Mouse (Mus musculus): Measurements from ENCODE around the gene Recql. TPM values are rescaled to one million over a fixed set of nuclear protein-coding genes. Genes with fewer than 3 reads are reported as not detected.

Gene Recql
- polyA plus RNA-seq, 1 experiment from 2014 or later = 44.7 TPM

- no peaks in the 10 kb centered on the region for H3K27me3 ChIP-seq (ENCODE audit: control insufficient read depth, insufficient read depth, low read length)
- 91% methylated on average over 8 of the region's 8 CpGs for WGBS
- no peak overlapping the region for H3K4me3 ChIP-seq (ENCODE audit: low read depth, low read length)
- DNase-seq (ENCODE audit: low spot score) = no peak
- H3K9me3 ChIP-seq (ENCODE audit: control insufficient read depth, low read length) = no peaks in the 10 kb centered on the region
- no peaks in the 10 kb centered on the region; the same call in 1 of the 2 replicates for H3K36me3 ChIP-seq (ENCODE audit: control insufficient read depth, insufficient read depth, low read length)
- H3K9ac ChIP-seq (ENCODE audit: low read length) = no peak overlapping the region
- H3K4me2 ChIP-seq (ENCODE audit: low read depth, low read length, severe bottlenecking) = no peak overlapping the region
- no peak overlapping the region for H3K27ac ChIP-seq (ENCODE audit: low read depth, low read length)
- ATAC-seq (replicated peaks; ENCODE audit: low FRiP score) = no peak
- no peaks in the 10 kb centered on the region for H3K4me1 ChIP-seq (replicated peaks; ENCODE audit: control insufficient read depth, insufficient read depth, low read length)
These were observed 8.1 kb downstream of the Recql start for GRCm38 (mm10) chr6:142378576-142379330.

GRCm38 (mm10) chr6:142377081-142377480 lies 9.8 kb downstream of the Recql start:
- no peaks in the 10 kb centered on the region; the same call in 1 of the 2 replicates for H3K36me3 ChIP-seq (ENCODE audit: control insufficient read depth, insufficient read depth, low read length)
- no peak overlapping the region for H3K9ac ChIP-seq (ENCODE audit: low read length)
- H3K27me3 ChIP-seq (ENCODE audit: control insufficient read depth, insufficient read depth, low read length) = no peaks in the 10 kb centered on the region
- no peaks in the 10 kb centered on the region for H3K9me3 ChIP-seq (ENCODE audit: control insufficient read depth, low read length)
- no peak for ATAC-seq (replicated peaks; ENCODE audit: low FRiP score)
- 85% methylated on average over 1 of the region's 1 CpGs for WGBS
- no peak overlapping the region for H3K4me2 ChIP-seq (ENCODE audit: low read depth, low read length, severe bottlenecking)
- no peak overlapping the region for H3K4me3 ChIP-seq (ENCODE audit: low read depth, low read length)
- H3K27ac ChIP-seq (ENCODE audit: low read depth, low read length) = no peak overlapping the region
- no peaks in the 10 kb centered on the region for H3K4me1 ChIP-seq (replicated peaks; ENCODE audit: control insufficient read depth, insufficient read depth, low read length)
- DNase-seq (ENCODE audit: low spot score) = no peak

DNA sequence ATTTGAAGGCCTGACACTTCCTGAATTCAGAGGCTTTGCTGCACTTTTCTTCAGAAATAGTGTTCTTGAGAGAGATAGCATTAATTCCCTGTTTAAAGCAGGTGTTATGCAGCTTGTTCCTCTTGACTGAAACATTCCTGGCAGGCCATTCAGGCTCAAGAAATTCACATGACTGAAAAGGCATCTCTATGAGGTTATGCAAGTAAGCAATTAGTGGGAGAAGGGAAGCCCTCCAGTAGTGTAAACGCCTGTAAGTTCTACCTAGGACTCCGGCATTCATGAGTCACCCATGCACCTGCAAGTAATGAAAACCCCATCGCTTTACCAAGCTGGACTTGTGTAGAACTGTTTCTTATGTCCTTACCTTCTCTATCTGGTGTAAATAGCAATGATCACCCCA lies 17.3 kb downstream of the Recql start:
- H3K27me3 ChIP-seq (ENCODE audit: control insufficient read depth, insufficient read depth, low read length) = no peaks in the 10 kb centered on the region
- H3K36me3 ChIP-seq (ENCODE audit: control insufficient read depth, insufficient read depth, low read length) = no peaks in the 10 kb centered on the region; the same call in 1 of the 2 replicates
- DNase-seq (ENCODE audit: low spot score) = no peak
- no peak overlapping the region for H3K9ac ChIP-seq (ENCODE audit: low read length)
- no peak for ATAC-seq (replicated peaks; ENCODE audit: low FRiP score)
- no peaks in the 10 kb centered on the region for H3K4me1 ChIP-seq (replicated peaks; ENCODE audit: control insufficient read depth, insufficient read depth, low read length)
- no peak overlapping the region for H3K27ac ChIP-seq (ENCODE audit: low read depth, low read length)
- no peak overlapping the region for H3K4me2 ChIP-seq (ENCODE audit: low read depth, low read length, severe bottlenecking)
- H3K9me3 ChIP-seq (ENCODE audit: control insufficient read depth, low read length) = no peaks in the 10 kb centered on the region
- WGBS = 93% methylated on average over 3 of the region's 3 CpGs
- H3K4me3 ChIP-seq (ENCODE audit: low read depth, low read length) = no peak overlapping the region

GRCm38 (mm10) chr6:142367565-142367964 lies 19.3 kb downstream of the Recql start:
- peaks cover 4% of the 10 kb centered on the region; the same call in 1 of the 2 replicates for H3K36me3 ChIP-seq (ENCODE audit: control insufficient read depth, insufficient read depth, low read length)
- no peak overlapping the region for H3K4me2 ChIP-seq (ENCODE audit: low read depth, low read length, severe bottlenecking)
- no peaks in the 10 kb centered on the region for H3K9me3 ChIP-seq (ENCODE audit: control insufficient read depth, low read length)
- ATAC-seq (replicated peaks; ENCODE audit: low FRiP score) (no peak), DNase-seq (ENCODE audit: low spot score) (no peak)
- no peak overlapping the region for H3K4me3 ChIP-seq (ENCODE audit: low read depth, low read length)
- H3K4me1 ChIP-seq (replicated peaks; ENCODE audit: control insufficient read depth, insufficient read depth, low read length) = no peaks in the 10 kb centered on the region
- H3K9ac ChIP-seq (ENCODE audit: low read length) = no peak overlapping the region
- H3K27me3 ChIP-seq (ENCODE audit: control insufficient read depth, insufficient read depth, low read length) = no peaks in the 10 kb centered on the region
- no peak overlapping the region for H3K27ac ChIP-seq (ENCODE audit: low read depth, low read length)
- WGBS = 94% methylated on average over 3 of the region's 3 CpGs

GRCm38 (mm10) chr6:142366473-142367018 lies 20.3 kb downstream of the Recql start:
- DNase-seq (ENCODE audit: low spot score) = no peak
- Histone ChIP-seq H3K9me3 (ENCODE audit: control insufficient read depth, low read length) (no peaks in the 10 kb centered on the region), H3K4me3 (ENCODE audit: low read depth, low read length) (no peak overlapping the region), H3K9ac (ENCODE audit: low read length) (no peak overlapping the region), H3K27me3 (ENCODE audit: control insufficient read depth, insufficient read depth, low read length) (no peaks in the 10 kb centered on the region), H3K4me1 (replicated peaks; ENCODE audit: control insufficient read depth, insufficient read depth, low read length) (no peaks in the 10 kb centered on the region), H3K27ac (ENCODE audit: low read depth, low read length) (no peak overlapping the region), H3K36me3 (ENCODE audit: control insufficient read depth, insufficient read depth, low read length) (peaks cover 4% of the 10 kb centered on the region; the same call in 1 of the 2 replicates), H3K4me2 (ENCODE audit: low read depth, low read length, severe bottlenecking) (no peak overlapping the region)
- no peak for ATAC-seq (replicated peaks; ENCODE audit: low FRiP score)
- 91% methylated on average over 10 of the region's 10 CpGs for WGBS

DNA sequence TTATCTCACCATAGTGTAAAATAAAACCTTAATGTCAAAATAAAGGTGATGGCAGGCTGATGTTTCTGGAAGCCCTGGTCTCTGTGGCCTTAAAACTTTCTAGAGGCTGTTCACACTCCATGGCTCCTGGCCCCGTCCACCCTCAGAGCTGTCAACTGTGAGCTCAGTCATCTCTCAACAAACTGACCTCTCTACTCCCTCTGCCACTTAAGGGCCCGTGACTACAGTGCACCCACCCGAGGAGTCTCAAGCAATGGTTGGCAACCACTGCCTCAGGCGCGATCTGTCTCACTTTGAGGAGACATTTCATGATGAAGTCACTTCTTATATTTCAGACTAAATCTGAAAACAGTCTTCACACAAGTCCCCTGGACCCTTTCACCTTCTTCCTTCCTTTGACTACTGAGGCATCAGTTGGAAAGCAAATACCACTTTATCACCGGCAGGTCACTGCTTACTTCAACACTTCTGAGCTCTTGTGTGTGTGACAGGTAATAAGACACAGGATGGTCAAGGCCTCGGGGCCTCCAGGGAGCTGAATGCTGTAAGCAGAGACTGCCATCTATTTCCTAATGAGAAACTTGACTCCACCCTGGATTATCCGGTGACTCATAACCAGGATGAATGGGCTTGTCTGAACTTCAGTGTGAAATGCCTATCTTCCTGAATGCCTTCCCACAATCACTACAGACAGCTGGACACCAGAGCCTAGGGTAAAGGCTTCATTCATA lies 21.0 kb downstream of the Recql start:
- Histone ChIP-seq H3K4me1 (replicated peaks; ENCODE audit: control insufficient read depth, insufficient read depth, low read length) (no peaks in the 10 kb centered on the region), H3K9ac (ENCODE audit: low read length) (no peak overlapping the region), H3K4me2 (ENCODE audit: low read depth, low read length, severe bottlenecking) (no peak overlapping the region), H3K27me3 (ENCODE audit: control insufficient read depth, insufficient read depth, low read length) (no peaks in the 10 kb centered on the region), H3K9me3 (ENCODE audit: control insufficient read depth, low read length) (no peaks in the 10 kb centered on the region), H3K4me3 (ENCODE audit: low read depth, low read length) (no peak overlapping the region), H3K36me3 (ENCODE audit: control insufficient read depth, insufficient read depth, low read length) (peaks cover 4% of the 10 kb centered on the region; the same call in 1 of the 2 replicates), H3K27ac (ENCODE audit: low read depth, low read length) (no peak overlapping the region)
- ATAC-seq (replicated peaks; ENCODE audit: low FRiP score) (no peak), DNase-seq (ENCODE audit: low spot score) (no peak)
- 89% methylated on average over 8 of the region's 8 CpGs for WGBS

DNA sequence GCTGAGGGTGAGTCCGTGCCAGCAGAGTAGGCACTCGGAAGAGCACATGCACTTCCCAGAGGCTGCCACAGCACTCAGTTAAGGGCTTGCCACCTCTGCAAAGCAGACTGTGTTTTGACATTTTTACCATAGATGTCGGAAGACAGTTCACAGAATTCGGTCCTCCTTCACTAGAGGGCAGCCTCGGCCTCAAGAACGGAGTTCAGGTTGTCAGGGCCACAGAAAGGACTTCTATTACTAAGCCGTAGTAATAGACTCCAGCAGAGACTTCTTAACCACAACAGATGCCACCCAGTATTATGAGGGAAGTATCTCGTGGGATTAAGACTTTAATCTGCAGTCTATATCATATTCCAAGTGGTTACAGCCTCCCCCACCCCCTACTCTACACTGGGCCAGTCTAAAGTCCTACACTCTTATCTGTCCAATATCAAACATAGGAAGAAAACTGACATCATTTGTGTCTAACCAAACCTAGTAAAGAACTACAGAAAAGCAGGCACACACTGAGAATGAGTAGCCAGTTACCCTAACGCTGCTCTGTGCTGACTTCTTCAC lies 23.8 kb downstream of the Recql start:
- H3K36me3 ChIP-seq (ENCODE audit: control insufficient read depth, insufficient read depth, low read length) = peaks cover 4% of the 10 kb centered on the region; the same call in 1 of the 2 replicates
- ATAC-seq (replicated peaks; ENCODE audit: low FRiP score) = no peak
- 73% methylated on average over 9 of the region's 9 CpGs for WGBS
- H3K4me3 ChIP-seq (ENCODE audit: low read depth, low read length) = no peak overlapping the region
- no peak overlapping the region for H3K9ac ChIP-seq (ENCODE audit: low read length)
- no peak for DNase-seq (ENCODE audit: low spot score)
- H3K27me3 ChIP-seq (ENCODE audit: control insufficient read depth, insufficient read depth, low read length) = no peaks in the 10 kb centered on the region
- no peaks in the 10 kb centered on the region for H3K4me1 ChIP-seq (replicated peaks; ENCODE audit: control insufficient read depth, insufficient read depth, low read length)
- H3K9me3 ChIP-seq (ENCODE audit: control insufficient read depth, low read length) = no peaks in the 10 kb centered on the region
- H3K4me2 ChIP-seq (ENCODE audit: low read depth, low read length, severe bottlenecking) = no peak overlapping the region
- H3K27ac ChIP-seq (ENCODE audit: low read depth, low read length) = no peak overlapping the region

GRCm38 (mm10) chr6:142362036-142362435 lies 24.9 kb downstream of the Recql start:
- Histone ChIP-seq H3K36me3 (ENCODE audit: control insufficient read depth, insufficient read depth, low read length) (peaks cover 4% of the 10 kb centered on the region; the same call in 1 of the 2 replicates), H3K9me3 (ENCODE audit: control insufficient read depth, low read length) (no peaks in the 10 kb centered on the region), H3K27me3 (ENCODE audit: control insufficient read depth, insufficient read depth, low read length) (no peaks in the 10 kb centered on the region), H3K4me3 (ENCODE audit: low read depth, low read length) (no peak overlapping the region), H3K27ac (ENCODE audit: low read depth, low read length) (no peak overlapping the region), H3K4me2 (ENCODE audit: low read depth, low read length, severe bottlenecking) (no peak overlapping the region), H3K4me1 (replicated peaks; ENCODE audit: control insufficient read depth, insufficient read depth, low read length) (no peaks in the 10 kb centered on the region), H3K9ac (ENCODE audit: low read length) (no peak overlapping the region)
- DNase-seq (ENCODE audit: low spot score) = no peak
- 93% methylated on average over 6 of the region's 6 CpGs for WGBS
- no peak for ATAC-seq (replicated peaks; ENCODE audit: low FRiP score)
